Mouse (Mus musculus) spleen, adult 2 months (tissue): Measurements from ENCODE around the gene Mn1. TPM values are rescaled to one million over a fixed set of nuclear protein-coding genes. Genes with fewer than 3 reads are reported as not detected.

Source experiments
- DNase-seq, 2 experiments: peaks; one replicate each; pipeline versions ENCODE4 v3.0.0 to v3.0.0-alpha.2; 2012 to 2021; ENCODE audit warnings: low spot score in 2 of 2, low read depth in 1 of 2
- H3K27ac ChIP-seq: fragments of 200-500 bp; 2 replicates; pipeline ENCODE4 v1.5.1; 2012; ENCODE audit warnings: low read length, inconsistent platforms; ENCODE audit not compliant: insufficient read depth
- H3K27me3 ChIP-seq: fragments of 200-500 bp; 2 replicates; pipeline ENCODE4 v1.6.1; 2012; ENCODE audit warnings: mild to moderate bottlenecking, moderate library complexity, low read length, inconsistent platforms; ENCODE audit not compliant: control insufficient read depth, insufficient read depth
- H3K36me3 ChIP-seq: fragments of 200-500 bp; 2 replicates; pipeline ENCODE4 v1.6.1; 2012; ENCODE audit warnings: mild to moderate bottlenecking, low read length, inconsistent platforms; ENCODE audit not compliant: control insufficient read depth, insufficient read depth
- H3K4me1 ChIP-seq: fragments of 200-500 bp; 2 replicates; pipeline ENCODE4 v1.6.1; 2011; ENCODE audit warnings: inconsistent platforms; ENCODE audit not compliant: control insufficient read depth, insufficient read depth, insufficient read length
- H3K4me3 ChIP-seq: fragments of 200-500 bp; 2 replicates; pipeline ENCODE4 v1.5.1; 2011; ENCODE audit warnings: mild to moderate bottlenecking, inconsistent platforms; ENCODE audit not compliant: insufficient read depth, insufficient read length; ENCODE audit errors: extremely low read depth
- CTCF ChIP-seq: fragments of 200-500 bp; IDR thresholded peaks from 2 replicates; pipeline ENCODE4 v1.5.1; 2011; ENCODE audit warnings: mild to moderate bottlenecking, inconsistent platforms; ENCODE audit not compliant: insufficient read depth, insufficient read length, insufficient replicate concordance; ENCODE audit errors: extremely low read depth
- POLR2A ChIP-seq: fragments of 200-500 bp; IDR thresholded peaks from 2 replicates; pipeline ENCODE4 v1.6.1; 2011; ENCODE audit warnings: low read depth, low read length, inconsistent platforms
- WGBS: fragments of 180-500 bp; shearing (Covaris S2); methylation state at CpG from one replicate; pipeline ENCODE4 v1.1.7; 2018; 5-methylcytosine and 5-hydroxymethylcytosine counted together
- polyA plus RNA-seq: library from polyadenylated mRNA; depleted of rRNA; stranded (reverse); fragments of >200 nt; gene quantifications from 2 replicates; pipeline ENCODE4 v1.2.3, GENCODE M21; 2012; rRNA removed

The Mn1 gene
- polyA plus RNA-seq, 1 experiment: 0.79 TPM

- peaks cover 3% of the 10 kb centered on the region; the same call in 1 of the 2 replicates for H3K4me1 ChIP-seq
- 61% methylated on average over 13 of the region's 13 CpGs for WGBS
- H3K36me3 ChIP-seq: no peaks in the 10 kb centered on the region
- no peak for DNase-seq
- no peaks in the 10 kb centered on the region for H3K27me3 ChIP-seq
- no peak overlapping the region for H3K4me3 ChIP-seq
- no peak for TF ChIP-seq CTCF
- TF ChIP-seq POLR2A: no peak
- H3K27ac ChIP-seq: no peak overlapping the region
These were observed 84.7 kb downstream of the Mn1 start for GRCm38 (mm10) chr5:111501691-111502441.

- WGBS: 89% methylated on average over 6 of the region's 6 CpGs
- H3K4me1 ChIP-seq: peaks cover 18% of the 10 kb centered on the region; the same call in 1 of the 2 replicates
- no peak overlapping the region for H3K27ac ChIP-seq
- no peak for TF ChIP-seq POLR2A
- no peak for TF ChIP-seq CTCF
- no peak for DNase-seq
- no peaks in the 10 kb centered on the region for H3K36me3 ChIP-seq
- H3K4me3 ChIP-seq: no peak overlapping the region
- no peaks in the 10 kb centered on the region for H3K27me3 ChIP-seq
These were observed 88.1 kb downstream of the Mn1 start for GRCm38 (mm10) chr5:111505241-111505640.

GRCm38 (mm10) chr5:111505824-111506223, 88.7 kb downstream of the Mn1 start:
- H3K27me3 ChIP-seq: no peaks in the 10 kb centered on the region
- no peak for DNase-seq
- WGBS: 59% methylated on average over 6 of the region's 6 CpGs
- H3K27ac ChIP-seq: no peak overlapping the region
- peaks cover 24% of the 10 kb centered on the region; the same call in 1 of the 2 replicates for H3K4me1 ChIP-seq
- H3K4me3 ChIP-seq: no peak overlapping the region
- TF ChIP-seq POLR2A: no peak
- no peak for TF ChIP-seq CTCF
- H3K36me3 ChIP-seq: no peaks in the 10 kb centered on the region

- H3K4me3 ChIP-seq: no peak overlapping the region
- H3K36me3 ChIP-seq: no peaks in the 10 kb centered on the region
- H3K4me1 ChIP-seq: peaks cover 26% of the 10 kb centered on the region; the same call in 1 of the 2 replicates
- 82% methylated on average over 12 of the region's 12 CpGs for WGBS
- TF ChIP-seq POLR2A (no peak), CTCF (no peak)
- H3K27ac ChIP-seq: no peak overlapping the region; the same call in 1 of the 2 replicates
- H3K27me3 ChIP-seq: no peaks in the 10 kb centered on the region
- DNase-seq: no peak
These were observed 89.2 kb downstream of the Mn1 start for GRCm38 (mm10) chr5:111506410-111506809.

Other genes starting within 250 kb of the Mn1 start
- gene Pitpnb, start 86.6 kb upstream of the Mn1 start, polyA plus RNA-seq: 24.4 and 25.5 TPM in 2 replicates